Mouse (Mus musculus): ENCODE data around the gene Abracl. TPM values are rescaled to one million over a fixed set of nuclear protein-coding genes. Genes with fewer than 3 reads are reported as not detected.

Abracl gene
- polyA plus RNA-seq (2016; fragmentation: Nextera tagmentation; extraction: Ambion mirVana), result 145 and 147 TPM in 2 replicates

- H3K9me3 ChIP-seq, result peaks cover 5% of the 10 kb centered on the region; the same call in 1 of the 2 replicates
- H3K4me3 ChIP-seq, result peak within 1 kb of the TSS; percentile 77
- H3K4me1 ChIP-seq, result peaks cover 25% of the 10 kb centered on the region
- H3K36me3 ChIP-seq (replicated peaks), result peaks cover 19% of the 10 kb centered on the region
- H3K27ac ChIP-seq, result peak within 1 kb of the TSS; percentile 97
- H3K27me3 ChIP-seq (ENCODE audit: poor library complexity, severe bottlenecking), result no peaks in the 10 kb centered on the region
- WGBS, result under 1% methylated on average over 37 of the region's 37 CpGs
- peak; percentile 81 for DNase-seq (ENCODE audit: extremely low spot score, low spot score)
Observed at GRCm38 (mm10) chr10:18022741-18023347, at the start of gene Abracl. Gene Abracl, minus strand, starts transcription at chr10:18023288.

GRCm38 (mm10) chr10:18072871-18073270 is 49.8 kb upstream of the Abracl start:
- H3K4me1 ChIP-seq, result peaks cover 4% of the 10 kb centered on the region
- peaks cover 8% of the 10 kb centered on the region for H3K36me3 ChIP-seq (replicated peaks)
- no peak overlapping the region for H3K4me3 ChIP-seq
- H3K9me3 ChIP-seq, result no peaks in the 10 kb centered on the region
- no peak overlapping the region for H3K27ac ChIP-seq
- 83% methylated on average over 3 of the region's 3 CpGs for WGBS
- DNase-seq (ENCODE audit: extremely low spot score, low spot score), result no peak
- no peaks in the 10 kb centered on the region for H3K27me3 ChIP-seq (ENCODE audit: poor library complexity, severe bottlenecking)

DNA sequence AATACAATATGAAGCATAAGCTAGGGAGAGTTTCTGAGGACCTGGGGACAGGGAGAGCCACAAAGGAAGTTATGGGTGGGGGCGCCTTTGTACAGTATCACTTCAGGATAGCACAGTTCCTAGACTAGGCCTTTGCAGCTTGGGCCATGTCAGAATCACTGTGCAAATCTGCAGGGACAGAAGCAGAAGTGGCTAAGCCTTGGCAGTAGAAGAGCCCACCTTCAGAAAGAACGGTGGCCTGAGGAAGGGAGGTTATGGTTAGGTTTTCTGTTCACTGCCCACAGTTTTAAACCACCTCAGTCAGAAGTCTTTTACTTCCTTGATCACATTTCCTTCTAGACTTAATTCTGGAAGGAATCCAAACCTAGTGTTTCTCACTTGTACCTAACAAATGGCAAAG is 47.5 kb upstream of the Abracl start:
- 0 out of 2 replicates have a peak, but pooled peaks cover under 1% of the 10 kb centered on the region for H3K36me3 ChIP-seq (replicated peaks)
- H3K9me3 ChIP-seq, result no peaks in the 10 kb centered on the region
- no peaks in the 10 kb centered on the region for H3K27me3 ChIP-seq (ENCODE audit: poor library complexity, severe bottlenecking)
- DNase-seq (ENCODE audit: extremely low spot score, low spot score), result no peak
- H3K27ac ChIP-seq, result no peak overlapping the region
- H3K4me3 ChIP-seq, result no peak overlapping the region
- whole genome bisulfite sequencing, result 97% methylated on average over 2 of the region's 2 CpGs
- H3K4me1 ChIP-seq, result peaks cover 11% of the 10 kb centered on the region

DNA sequence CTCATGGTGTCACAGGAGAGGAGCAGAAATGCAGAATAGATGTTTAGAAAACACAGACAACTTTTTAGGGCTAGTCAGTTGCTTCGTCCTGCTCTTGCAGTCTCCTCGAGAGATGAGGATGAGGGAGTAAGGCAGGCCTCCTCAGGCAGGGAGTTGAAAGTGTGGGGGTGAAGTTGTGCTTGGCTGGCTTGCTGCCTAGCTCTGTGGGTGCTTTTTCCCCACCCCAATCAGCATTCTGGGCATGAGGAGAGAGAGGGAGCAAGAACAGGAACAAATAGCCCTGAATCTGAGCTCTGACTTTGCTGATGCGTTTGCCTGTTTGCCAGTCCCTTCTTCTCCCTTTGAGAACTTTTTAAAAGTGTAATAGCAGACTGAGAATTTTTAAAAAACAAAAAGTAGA is 47.1 kb upstream of the Abracl start:
- Histone ChIP-seq H3K4me3 (no peak overlapping the region), H3K27ac (no peak overlapping the region)
- WGBS, result 85% methylated on average over 3 of the region's 3 CpGs

DNA sequence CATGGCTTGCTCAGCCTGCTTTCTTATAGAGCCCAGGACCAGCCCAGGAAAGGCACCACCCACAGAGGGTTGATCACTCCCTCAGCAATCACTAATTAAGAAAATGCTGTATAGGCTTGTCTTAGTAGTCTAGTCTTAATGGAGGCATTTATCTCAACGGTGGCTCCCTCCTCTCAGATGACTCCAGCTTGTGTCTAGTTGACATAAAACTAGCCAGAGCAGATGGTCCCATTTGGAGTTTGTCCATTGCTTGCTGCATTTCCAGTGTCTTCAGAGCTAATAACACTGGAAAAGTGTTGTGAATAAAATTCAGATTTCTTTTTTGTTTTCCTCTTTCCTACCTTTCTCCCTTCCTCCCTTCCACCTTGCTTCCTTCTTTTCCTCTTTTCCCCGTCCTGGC is 46.5 kb upstream of the Abracl start:
- 0 out of 2 replicates have a peak, but pooled peaks cover 10% of the 10 kb centered on the region for H3K36me3 ChIP-seq (replicated peaks)
- 86% methylated on average over 2 of the region's 2 CpGs for WGBS
- no peak for DNase-seq (ENCODE audit: extremely low spot score, low spot score)
- H3K27ac ChIP-seq, result no peak overlapping the region
- no peaks in the 10 kb centered on the region for H3K27me3 ChIP-seq (ENCODE audit: poor library complexity, severe bottlenecking)
- H3K9me3 ChIP-seq, result no peaks in the 10 kb centered on the region
- peaks cover 11% of the 10 kb centered on the region for H3K4me1 ChIP-seq
- H3K4me3 ChIP-seq, result no peak overlapping the region

More for the DNA sequence above, 47.1 kb upstream of the Abracl start:
- H3K36me3 ChIP-seq (replicated peaks), result 0 out of 2 replicates have a peak, but pooled peaks cover 4% of the 10 kb centered on the region
- H3K27me3 ChIP-seq (ENCODE audit: poor library complexity, severe bottlenecking), result no peaks in the 10 kb centered on the region
- no peak for DNase-seq (ENCODE audit: extremely low spot score, low spot score)
- peaks cover 11% of the 10 kb centered on the region for H3K4me1 ChIP-seq
- H3K9me3 ChIP-seq, result no peaks in the 10 kb centered on the region

DNA sequence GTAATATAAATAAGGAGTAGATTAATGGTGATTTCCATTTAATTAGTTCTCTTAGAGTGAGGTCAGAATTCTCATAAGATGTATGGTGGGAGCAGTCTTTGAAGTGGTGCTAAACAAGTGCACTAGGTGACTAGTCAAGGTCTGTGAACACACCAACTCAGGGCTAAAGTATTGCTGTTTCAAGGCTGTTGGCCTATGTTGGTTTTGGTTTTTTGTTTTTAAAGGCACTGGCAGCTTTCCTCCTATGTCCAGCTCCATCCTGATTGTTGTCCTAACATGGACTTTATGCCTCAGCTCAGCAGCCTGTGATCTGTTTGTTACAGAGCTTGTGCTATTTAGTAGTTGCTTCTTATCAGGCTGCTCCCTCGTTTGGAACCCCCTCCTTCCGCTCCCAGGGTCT is 45.8 kb upstream of the Abracl start:
- 0 out of 2 replicates have a peak, but pooled peaks cover 10% of the 10 kb centered on the region for H3K36me3 ChIP-seq (replicated peaks)
- 84% methylated on average over 2 of the region's 2 CpGs for WGBS
- no peak overlapping the region for H3K4me3 ChIP-seq
- H3K27me3 ChIP-seq (ENCODE audit: poor library complexity, severe bottlenecking), result no peaks in the 10 kb centered on the region
- no peaks in the 10 kb centered on the region for H3K9me3 ChIP-seq
- DNase-seq (ENCODE audit: extremely low spot score, low spot score), result no peak
- H3K27ac ChIP-seq, result no peak overlapping the region
- H3K4me1 ChIP-seq, result peaks cover 11% of the 10 kb centered on the region

GRCm38 (mm10) chr10:18067761-18068446 is 44.8 kb upstream of the Abracl start:
- peaks cover 11% of the 10 kb centered on the region for H3K4me1 ChIP-seq
- no peaks in the 10 kb centered on the region for H3K27me3 ChIP-seq (ENCODE audit: poor library complexity, severe bottlenecking)
- H3K27ac ChIP-seq, result no peak overlapping the region
- H3K4me3 ChIP-seq, result no peak overlapping the region
- 82% methylated on average over 10 of the region's 10 CpGs for WGBS
- H3K9me3 ChIP-seq, result no peaks in the 10 kb centered on the region
- 0 out of 2 replicates have a peak, but pooled peaks cover 10% of the 10 kb centered on the region for H3K36me3 ChIP-seq (replicated peaks)
- DNase-seq (ENCODE audit: extremely low spot score, low spot score), result no peak

GRCm38 (mm10) chr10:18066031-18066439 is 42.9 kb upstream of the Abracl start:
- no peak overlapping the region for H3K4me3 ChIP-seq
- H3K27ac ChIP-seq, result no peak overlapping the region
- DNase-seq (ENCODE audit: extremely low spot score, low spot score), result no peak
- no peaks in the 10 kb centered on the region for H3K27me3 ChIP-seq (ENCODE audit: poor library complexity, severe bottlenecking)
- WGBS, result 85% methylated on average over 10 of the region's 10 CpGs
- H3K36me3 ChIP-seq (replicated peaks), result peaks cover 13% of the 10 kb centered on the region; the same call in 1 of the 2 replicates
- peaks cover 11% of the 10 kb centered on the region for H3K4me1 ChIP-seq
- H3K9me3 ChIP-seq, result no peaks in the 10 kb centered on the region

DNA sequence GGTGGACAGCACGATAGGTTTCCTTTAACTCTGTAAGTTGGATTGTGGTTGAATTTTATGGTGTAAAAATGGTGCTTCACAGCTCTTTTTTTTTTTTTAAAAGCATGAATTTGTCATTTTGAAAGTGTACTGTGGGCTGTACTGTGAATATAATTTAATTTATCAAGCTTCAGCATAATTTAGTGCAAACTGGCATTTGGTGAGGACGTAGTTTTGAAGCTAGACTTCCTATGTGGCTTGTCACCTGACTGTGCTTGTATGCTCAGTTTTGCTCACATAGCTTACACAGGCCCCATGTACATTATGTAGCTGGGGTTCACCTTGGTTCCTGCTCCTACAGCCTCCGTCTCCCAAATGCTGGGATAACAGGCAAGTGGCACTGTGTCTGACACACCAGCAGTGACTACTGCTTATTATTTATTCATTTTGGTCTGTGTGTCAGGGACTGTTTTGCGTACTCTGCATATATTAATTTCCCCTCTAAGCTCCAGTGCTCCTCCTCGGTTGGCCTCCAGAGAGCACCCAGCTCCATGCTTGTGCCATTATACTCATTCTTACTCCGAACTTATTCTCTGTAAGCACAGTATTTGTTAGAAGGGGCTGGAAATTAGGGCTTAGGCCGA is 41.6 kb upstream of the Abracl start:
- Histone ChIP-seq H3K9me3 (no peaks in the 10 kb centered on the region), H3K4me3 (no peak overlapping the region), H3K4me1 (peaks cover 11% of the 10 kb centered on the region), H3K27me3 (ENCODE audit: poor library complexity, severe bottlenecking) (no peaks in the 10 kb centered on the region), H3K27ac (no peak overlapping the region), H3K36me3 (replicated peaks) (peaks cover 17% of the 10 kb centered on the region; the same call in 1 of the 2 replicates)
- no peak for DNase-seq (ENCODE audit: extremely low spot score, low spot score)
- WGBS, result 93% methylated on average over 7 of the region's 7 CpGs

DNA sequence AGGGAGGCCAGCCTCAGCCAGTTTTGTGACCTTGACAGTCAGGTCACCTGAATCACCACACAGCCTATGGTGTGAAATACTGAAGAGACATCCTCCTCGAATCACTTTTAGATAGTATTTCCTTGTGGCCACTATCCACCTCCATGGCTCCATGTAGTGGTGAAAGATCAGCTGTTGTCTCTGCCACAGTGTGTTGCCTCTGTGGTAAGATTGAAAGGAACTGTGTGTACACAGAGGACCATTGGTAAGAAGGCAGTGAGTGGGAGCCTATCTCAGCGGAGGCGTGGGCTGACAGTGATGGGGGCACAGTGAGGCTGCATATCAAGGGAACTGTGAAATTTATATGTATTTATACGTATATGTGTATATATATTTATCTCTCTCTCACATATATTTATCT is 38.4 kb upstream of the Abracl start:
- no peak for DNase-seq (ENCODE audit: extremely low spot score, low spot score)
- Histone ChIP-seq H3K27ac (no peak overlapping the region), H3K27me3 (ENCODE audit: poor library complexity, severe bottlenecking) (no peaks in the 10 kb centered on the region), H3K4me3 (no peak overlapping the region), H3K9me3 (no peaks in the 10 kb centered on the region), H3K36me3 (replicated peaks) (peaks cover 19% of the 10 kb centered on the region; the same call in 1 of the 2 replicates), H3K4me1 (peaks cover 23% of the 10 kb centered on the region)
- 96% methylated on average over 4 of the region's 4 CpGs for WGBS

DNA sequence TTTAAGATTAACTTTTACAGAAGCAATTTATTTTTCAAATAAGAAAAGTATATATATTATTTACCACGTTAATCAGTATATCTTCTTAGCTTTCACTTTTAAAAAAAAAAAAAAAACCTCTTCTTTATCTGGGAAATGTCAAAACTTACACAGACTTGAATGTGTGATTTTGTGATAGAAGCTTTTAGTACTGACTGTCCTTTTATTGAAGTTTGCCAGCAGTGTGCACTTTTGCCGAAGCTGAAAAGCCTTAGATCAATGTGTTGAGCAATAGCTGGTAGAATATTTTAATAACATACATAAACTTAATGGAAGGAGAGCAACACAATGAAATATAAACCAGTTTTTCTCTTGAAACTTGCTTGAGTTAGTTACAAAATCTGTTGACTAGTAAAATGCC is 37.7 kb upstream of the Abracl start:
- Histone ChIP-seq H3K27me3 (ENCODE audit: poor library complexity, severe bottlenecking) (no peaks in the 10 kb centered on the region), H3K4me3 (no peak overlapping the region), H3K36me3 (replicated peaks) (peaks cover 19% of the 10 kb centered on the region; the same call in 1 of the 2 replicates), H3K4me1 (peaks cover 24% of the 10 kb centered on the region), H3K9me3 (no peaks in the 10 kb centered on the region), H3K27ac (no peak overlapping the region)
- no peak for DNase-seq (ENCODE audit: extremely low spot score, low spot score)
- 90% methylated on average over 2 of the region's 2 CpGs for WGBS

DNA sequence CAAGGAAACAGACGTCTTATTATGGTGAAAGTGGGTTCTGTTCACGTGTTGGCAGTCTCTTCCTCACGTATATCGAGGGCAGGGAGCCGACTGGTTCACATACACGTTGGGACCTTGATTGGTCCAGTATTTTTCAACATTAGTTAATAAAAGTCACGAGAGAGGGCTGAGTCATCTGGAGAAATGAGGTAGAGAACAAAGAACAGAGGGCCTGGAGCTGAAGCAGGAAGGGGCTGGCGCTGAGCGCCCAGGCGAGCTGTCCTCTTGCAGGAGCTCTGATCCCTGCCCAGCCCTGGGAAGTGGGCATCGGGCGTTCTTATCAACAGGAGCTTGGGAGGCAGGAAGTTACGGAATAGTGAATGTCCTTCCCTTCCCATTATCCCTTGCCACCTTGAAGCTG is 36.7 kb upstream of the Abracl start:
- no peak for DNase-seq (ENCODE audit: extremely low spot score, low spot score)
- 90% methylated on average over 13 of the region's 13 CpGs for WGBS
- Histone ChIP-seq H3K9me3 (no peaks in the 10 kb centered on the region), H3K27me3 (ENCODE audit: poor library complexity, severe bottlenecking) (no peaks in the 10 kb centered on the region), H3K36me3 (replicated peaks) (peaks cover 11% of the 10 kb centered on the region; the same call in 1 of the 2 replicates), H3K27ac (no peak overlapping the region), H3K4me1 (peaks cover 24% of the 10 kb centered on the region), H3K4me3 (no peak overlapping the region)
